Mouse (Mus musculus) mouse embryonic stem cell (cell line): ENCODE measurements around the gene Dda1.

Source experiments
- in situ Hi-C, 2 experiments: fragments of 300-500 bp; cut with MboI; formaldehyde crosslinking; loops; 1 replicate in 1 of 2; 3 replicates in 1 of 2; pipeline ENCODE4 v1.14.3; 2019 to 2020; ENCODE audit warnings: low sequenced_read_pairs in 2 of 2, low pct_unique_long_range_greater_than_20kb in 1 of 2, mixed read lengths in 1 of 2; ENCODE audit not compliant: unreplicated experiment in 1 of 2

Dda1 gene

DNA sequence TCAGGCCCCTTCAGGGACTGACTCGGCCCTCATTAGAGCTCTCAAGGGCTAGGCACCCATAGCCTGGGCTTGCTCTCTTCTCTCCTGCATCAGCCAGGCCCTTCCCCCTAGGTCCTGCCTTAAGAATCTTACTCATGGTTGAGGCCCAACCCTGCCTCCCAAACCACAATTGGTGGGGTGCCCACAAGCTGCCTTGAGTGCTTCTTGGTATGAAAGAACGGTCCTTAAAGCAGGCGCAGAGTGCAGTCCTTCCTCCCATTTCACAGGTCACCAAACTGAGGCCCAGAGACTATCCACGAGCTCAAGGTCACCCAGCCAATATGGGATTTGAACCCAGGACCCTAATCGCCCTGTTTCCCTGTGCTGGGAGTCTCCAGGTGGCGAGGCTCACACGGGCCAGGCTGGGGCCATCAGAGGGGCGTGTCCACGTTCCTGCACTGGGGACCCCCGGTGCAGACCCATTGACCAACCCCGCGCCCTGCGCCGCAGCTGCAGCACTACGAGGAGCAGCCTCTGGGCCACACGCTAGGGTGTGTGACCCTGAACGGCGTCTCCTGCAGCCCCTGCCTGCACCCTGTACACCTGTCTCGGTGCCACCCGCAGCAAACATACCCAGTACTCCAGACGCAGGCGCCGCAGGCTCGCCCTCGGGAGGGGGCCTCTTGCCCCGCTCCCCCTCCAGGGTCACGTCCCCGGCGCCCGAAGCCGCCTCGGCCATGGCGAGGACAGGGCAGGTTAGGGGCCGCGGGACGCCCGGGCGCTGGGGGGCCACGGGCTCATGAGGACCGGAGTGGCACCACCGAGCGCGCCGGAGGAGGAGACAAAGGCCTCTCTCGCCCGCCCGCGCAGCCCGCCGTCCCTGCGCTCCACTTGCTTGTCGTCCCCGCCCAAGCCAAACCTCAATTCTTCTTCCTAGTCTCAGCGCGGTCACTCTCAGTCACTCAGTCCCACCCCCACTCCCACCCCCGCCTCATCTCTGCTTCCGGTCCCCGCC, 16.4 kb downstream of the Dda1 start, which contains the start of gene Ano8:
TSS of gene Ano8 (minus strand) at position 822 of the 994 bp plus-strand sequence.
- in situ Hi-C loops: no loop called here

DNA sequence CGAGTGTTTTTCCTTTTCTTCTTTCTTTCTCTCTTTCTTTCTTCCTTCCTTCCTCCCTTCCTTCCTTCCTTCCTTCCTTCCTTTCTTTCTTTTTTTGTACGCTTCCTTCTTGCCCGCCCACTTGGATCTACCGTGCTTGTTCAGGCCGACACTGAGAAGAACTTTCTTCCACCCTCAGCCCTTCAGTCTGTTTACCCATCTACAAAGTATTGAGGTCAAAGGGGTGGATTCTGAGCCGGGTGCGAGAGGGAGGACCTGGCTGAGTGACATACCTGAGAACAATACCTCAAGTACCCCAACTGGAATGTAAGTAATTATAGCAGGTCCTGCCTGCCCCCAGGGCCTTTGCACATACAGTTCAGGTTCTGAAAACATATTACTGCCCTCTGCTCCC, 17.1 kb downstream of the Dda1 start:
- in situ Hi-C loops: no loop called here

DNA sequence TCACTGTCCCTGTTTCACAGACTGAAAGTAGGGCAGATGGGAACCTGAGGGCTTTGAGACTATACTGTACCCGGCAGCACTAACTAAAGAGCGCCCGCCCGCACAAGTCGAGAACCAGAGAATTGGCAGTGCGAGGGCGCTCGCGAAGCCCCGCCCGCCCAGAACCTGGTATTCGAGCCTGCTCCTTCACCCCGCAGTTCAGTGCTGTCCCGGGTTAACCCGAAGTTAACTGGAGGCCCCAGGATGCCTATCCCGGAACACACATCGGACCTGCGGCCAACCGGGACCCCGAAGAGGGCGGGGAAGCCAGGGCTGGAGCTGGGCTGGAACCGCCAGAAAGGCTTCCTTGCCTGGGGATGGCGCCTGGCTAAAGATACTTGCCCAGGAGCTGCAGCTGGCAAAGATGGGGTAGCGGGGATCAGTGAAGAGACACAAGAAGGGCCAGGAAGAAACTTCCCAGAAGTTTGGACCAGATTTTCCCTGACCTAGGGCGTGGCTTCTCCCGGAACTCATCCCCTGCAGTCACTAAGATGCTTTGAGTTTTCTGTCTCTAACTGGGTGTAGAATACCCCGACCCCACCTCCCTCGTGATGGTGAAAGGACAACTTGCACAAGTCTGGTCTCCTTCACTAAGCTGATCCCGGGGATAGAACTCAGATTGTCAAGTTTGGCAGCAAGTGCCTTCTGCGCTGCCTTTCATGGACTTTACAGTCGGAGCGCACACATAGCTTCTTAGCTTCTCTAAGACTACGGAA, 18.9 kb downstream of the Dda1 start, which contains the start of gene Gtpbp3:
TSS of gene Gtpbp3 (plus strand) at position 413 of the 755 bp plus-strand sequence.
- in situ Hi-C loops: no loop called here

- in situ Hi-C loops: no loop called here
Observed at GRCm38 (mm10) chr8:71488454-71488853, 19.5 kb downstream of the Dda1 start.

DNA sequence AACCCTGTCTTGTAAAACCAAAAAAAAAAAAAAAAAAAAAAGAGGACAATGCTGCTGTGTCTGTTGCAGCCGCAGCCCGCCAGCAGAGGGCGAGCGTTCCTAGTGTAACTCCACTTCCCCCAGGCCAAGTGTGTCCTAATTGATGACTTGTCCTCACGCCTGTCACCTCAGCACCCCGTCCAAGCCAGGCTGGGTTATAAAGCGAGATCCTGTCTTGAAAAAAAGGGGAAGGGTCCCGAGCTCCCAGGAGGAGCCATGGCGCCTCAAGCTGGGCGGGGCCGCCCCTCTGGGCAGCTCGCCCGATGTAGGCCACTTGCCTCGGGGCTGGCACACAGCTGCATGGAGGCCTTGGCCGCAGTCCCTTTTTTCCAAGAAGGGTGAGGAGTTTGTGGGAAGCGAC, 26.0 kb downstream of the Dda1 start:
- in situ Hi-C loops: no loop called here

GRCm38 (mm10) chr8:71495811-71496210, 26.8 kb downstream of the Dda1 start:
- in situ Hi-C loops: no loop called here

GRCm38 (mm10) chr8:71496481-71496880, 27.5 kb downstream of the Dda1 start:
- in situ Hi-C loops: no loop called here

- in situ Hi-C loops: no loop called here
Observed at GRCm38 (mm10) chr8:71497077-71497645, 28.2 kb downstream of the Dda1 start.

DNA sequence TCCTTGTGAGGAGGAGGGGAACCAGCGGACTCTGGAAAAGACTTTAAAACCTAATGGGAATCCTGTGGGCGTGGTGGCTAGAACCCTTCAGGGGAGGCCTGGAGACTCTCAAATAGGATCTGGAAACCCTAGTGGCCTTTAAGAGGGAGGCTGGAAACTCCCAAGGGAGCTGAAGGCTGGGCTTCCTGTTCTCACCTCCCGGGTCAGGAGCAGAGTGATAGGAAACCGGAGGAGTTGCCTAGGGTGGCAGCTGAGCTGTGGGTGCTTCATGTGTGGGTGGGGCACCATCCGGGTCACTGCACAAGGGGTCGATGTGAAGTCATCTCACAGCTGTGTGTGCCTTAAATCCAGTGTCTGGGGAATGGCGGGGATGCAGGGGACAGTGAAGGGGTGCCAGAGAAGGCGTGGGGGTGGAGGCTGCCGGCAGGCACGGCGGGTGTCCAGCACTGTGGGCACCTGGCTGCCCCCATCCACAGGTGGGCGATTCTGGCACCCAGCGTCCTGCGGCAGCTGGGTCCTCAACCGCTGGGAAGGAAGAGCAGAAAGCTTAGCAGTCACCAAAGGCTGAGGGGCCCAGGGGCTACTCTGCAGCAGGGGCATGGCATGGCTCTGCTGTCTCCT, 29.0 kb downstream of the Dda1 start:
- in situ Hi-C loops: no loop called here

GRCm38 (mm10) chr8:71498816-71499690, 30.1 kb downstream of the Dda1 start:
- in situ Hi-C loops: no loop called here

DNA sequence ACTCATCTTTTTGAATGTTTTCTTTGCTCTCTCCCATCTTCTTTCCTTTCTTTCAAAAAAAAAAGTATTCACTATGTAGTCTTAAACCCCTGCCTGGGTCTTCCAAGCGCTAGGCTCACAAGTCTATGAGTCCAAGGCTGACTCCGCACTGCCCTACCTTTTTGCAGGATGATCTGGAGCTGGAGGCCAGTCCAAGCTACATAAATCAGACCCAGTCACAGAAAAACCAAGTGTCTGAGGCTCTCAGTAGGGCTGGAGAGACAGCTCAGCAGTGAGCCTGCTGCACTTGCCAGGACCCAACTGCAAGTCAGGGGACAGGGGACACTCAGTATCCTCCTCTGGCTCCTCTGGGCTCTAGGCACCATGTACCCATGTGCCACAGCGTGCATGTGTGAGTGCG, 35.4 kb downstream of the Dda1 start:
- in situ Hi-C loops: no loop called here

DNA sequence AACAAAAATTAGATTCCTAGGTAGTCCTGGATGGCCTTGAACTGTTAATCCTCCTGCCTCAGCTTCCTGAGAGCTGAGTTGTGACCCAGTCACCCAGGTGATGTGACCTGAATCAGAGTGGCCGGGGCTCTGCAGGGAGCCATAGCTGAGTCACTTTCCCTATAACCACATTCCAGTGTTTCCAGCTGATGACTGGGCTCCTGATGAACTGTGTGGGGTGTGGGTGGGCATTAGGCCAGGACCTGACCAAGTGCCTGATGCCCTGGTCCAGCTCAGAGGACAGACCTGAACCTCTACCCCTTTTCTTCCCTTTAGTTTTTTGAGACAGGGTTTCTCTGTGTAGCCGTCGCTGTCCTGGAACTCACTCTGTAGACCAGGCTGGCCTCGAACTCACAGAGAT, 36.3 kb downstream of the Dda1 start:
- in situ Hi-C loops: no loop called here

- in situ Hi-C loops: no loop called here
Observed at GRCm38 (mm10) chr8:71505979-71506378, 37.0 kb downstream of the Dda1 start.

- in situ Hi-C loops: no loop called here
Observed at GRCm38 (mm10) chr8:71507589-71508104, 38.6 kb downstream of the Dda1 start.

- in situ Hi-C loops: no loop called here
Observed at GRCm38 (mm10) chr8:71509316-71509715, 40.3 kb downstream of the Dda1 start.

- in situ Hi-C loops: no loop called here
Observed at GRCm38 (mm10) chr8:71511644-71512043, 42.6 kb downstream of the Dda1 start, which contains the start of gene Plvap. Gene Plvap, minus strand, starts transcription at chr8:71511752.

DNA sequence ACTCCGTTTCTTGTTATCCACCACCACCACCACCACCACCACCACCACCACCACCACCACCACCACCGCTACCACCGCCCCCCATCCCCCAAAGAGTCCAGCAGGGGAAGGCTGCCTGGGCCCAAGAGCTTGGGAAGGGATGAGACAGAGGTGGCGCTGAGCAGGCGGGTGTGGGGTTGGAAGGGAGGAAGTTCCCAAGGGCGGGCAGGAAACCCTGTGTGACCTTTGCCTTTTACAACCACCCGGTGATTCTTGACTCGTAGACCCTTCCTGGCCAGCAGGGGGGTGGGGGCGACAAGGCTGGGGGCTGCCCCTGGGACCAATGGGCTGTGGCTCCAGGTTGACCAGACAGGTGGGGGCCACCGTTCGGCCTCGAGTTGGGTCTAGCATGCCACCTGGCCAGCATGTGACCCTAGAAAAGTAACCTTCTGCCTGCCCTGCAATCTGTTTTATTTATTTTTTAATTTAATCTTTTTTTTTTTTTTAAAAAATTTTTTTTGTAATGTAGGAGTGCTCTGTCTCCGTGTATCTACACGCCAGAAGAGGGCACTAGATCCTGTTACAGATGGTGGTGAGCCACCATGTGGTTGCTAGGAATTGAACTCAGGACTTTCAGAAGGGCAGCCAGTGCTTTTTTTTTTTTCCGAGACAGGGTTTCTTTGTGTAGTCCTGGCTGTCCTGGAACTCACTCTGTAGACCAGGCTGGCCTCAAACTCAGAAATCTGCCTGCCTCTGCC, 44.2 kb downstream of the Dda1 start:
- in situ Hi-C loops: no loop called here
